Mouse (Mus musculus) heart, embryonic 11.5 days (tissue): ENCODE results near the gene Slc10a3. TPM values are rescaled to one million over a fixed set of nuclear protein-coding genes. Genes with fewer than 3 reads are reported as not detected.
"Not testable (repeated sequence)": the region's sequence is repeated elsewhere in the genome, so short reads cannot be mapped to it uniquely, and the experiment has no call there.

Source experiments
- ATAC-seq: fragments of 200-750 bp; cut with Nextera tagmentation; replicated peaks from 2 replicates; pipeline ENCODE4 v1.8.0; 2017; ENCODE audit warnings: moderate library complexity; ENCODE audit not compliant: insufficient number of reproducible peaks, low FRiP score, low TSS enrichment
- H3K27ac ChIP-seq: fragments of 300-500 bp; sonication (generic); 2 replicates; pipeline ENCODE4 v1.5.1; 2014; ENCODE audit warnings: mild to moderate bottlenecking, low read depth, low read length
- H3K27me3 ChIP-seq: fragments of 300-500 bp; sonication (generic); 2 replicates; pipeline ENCODE4 v1.6.1; 2014; ENCODE audit warnings: mild to moderate bottlenecking, low read length, mixed read lengths; ENCODE audit not compliant: control insufficient read depth, insufficient read depth
- H3K36me3 ChIP-seq: fragments of 300-500 bp; sonication (generic); 2 replicates; pipeline ENCODE4 v1.6.1; 2014; ENCODE audit warnings: mild to moderate bottlenecking, low read length, moderate library complexity, mixed read lengths; ENCODE audit not compliant: control insufficient read depth, insufficient read depth
- H3K4me1 ChIP-seq: fragments of 300-500 bp; sonication (generic); 2 replicates; pipeline ENCODE4 v1.6.1; 2014; ENCODE audit warnings: low read length; ENCODE audit not compliant: control insufficient read depth, insufficient read depth
- H3K4me2 ChIP-seq: fragments of 300-500 bp; sonication (generic); 2 replicates; pipeline ENCODE4 v1.6.1; 2014; ENCODE audit warnings: mild to moderate bottlenecking, moderate library complexity
- H3K4me3 ChIP-seq: fragments of 300-500 bp; sonication (generic); 2 replicates; pipeline ENCODE4 v1.5.1; 2014; ENCODE audit warnings: low read depth, low read length
- H3K9ac ChIP-seq: fragments of 300-500 bp; sonication (generic); 2 replicates; pipeline ENCODE4 v1.6.1; 2014; ENCODE audit warnings: mild to moderate bottlenecking, low read depth, low read length, moderate library complexity
- H3K9me3 ChIP-seq: fragments of 300-500 bp; sonication (generic); replicated peaks from 2 replicates; pipeline ENCODE4 v1.6.1; 2016; ENCODE audit warnings: low read length; ENCODE audit not compliant: control insufficient read depth
- WGBS: fragments of 180-500 bp; shearing (Covaris S2); extraction: QIAGEN DNeasy Blood & Tissue Kit; methylation state at CpG from one replicate; pipeline ENCODE4 v1.1.7; 2014; ENCODE audit not compliant: insufficient replicate concordance; 5-methylcytosine and 5-hydroxymethylcytosine counted together
- polyA plus RNA-seq: library from polyadenylated mRNA; unstranded; fragments of >200 nt; fragmentation: Nextera tagmentation; extraction: Ambion mirVana; gene quantifications from 2 replicates; pipeline ENCODE4 v1.2.1, GENCODE M21; 2014

Gene Slc10a3
- polyA plus RNA-seq, 1 experiment from 2014 or later: 14.5 TPM

GRCm38 (mm10) chrX:74367512-74367911, 5.6 kb downstream of the Slc10a3 start:
- Histone ChIP-seq H3K4me2 (peak overlapping the region; percentile 68), H3K27me3 (no peaks in the 10 kb centered on the region), H3K36me3 (no peaks in the 10 kb centered on the region), H3K9me3 (no peaks in the 10 kb centered on the region), H3K9ac (peak overlapping the region; percentile 87), H3K4me3 (peak overlapping the region; percentile 65), H3K27ac (no peak overlapping the region), H3K4me1 (no peaks in the 10 kb centered on the region; the same call in 1 of the 2 replicates)
- ATAC-seq: no peak
- 63% methylated on average over 10 of the region's 10 CpGs for WGBS

- Histone ChIP-seq H3K4me1 (no peaks in the 10 kb centered on the region), H3K27ac (no peak overlapping the region)
- 41% methylated on average over 11 of the region's 11 CpGs for WGBS
These were observed 14.0 kb downstream of the Slc10a3 start for GRCm38 (mm10) chrX:74359171-74359570.

GRCm38 (mm10) chrX:74357069-74357468, 16.1 kb downstream of the Slc10a3 start:
- H3K4me1 ChIP-seq, H3K27ac ChIP-seq, H3K9ac ChIP-seq, H3K27me3 ChIP-seq, H3K4me2 ChIP-seq, H3K4me3 ChIP-seq, ATAC-seq, H3K9me3 ChIP-seq, H3K36me3 ChIP-seq: not testable (repeated sequence)
- 65% methylated on average over 3 of the region's 3 CpGs for WGBS

More at GRCm38 (mm10) chrX:74359171-74359570, 14.0 kb downstream of the Slc10a3 start:
- Histone ChIP-seq H3K9ac (no peak overlapping the region), H3K4me2 (no peak overlapping the region), H3K4me3 (no peak overlapping the region), H3K27me3 (no peaks in the 10 kb centered on the region), H3K36me3 (no peaks in the 10 kb centered on the region), H3K9me3 (no peaks in the 10 kb centered on the region)
- no peak for ATAC-seq

GRCm38 (mm10) chrX:74353467-74353770, 19.7 kb downstream of the Slc10a3 start, which contains the start of gene Lage3:
Lage3 (minus strand) TSS chrX:74353618.
- peak within 1 kb of the TSS; percentile 68 for H3K4me2 ChIP-seq
- peak within 1 kb of the TSS; percentile 50 for H3K4me3 ChIP-seq
- no peaks in the 10 kb centered on the region for H3K27me3 ChIP-seq
- H3K36me3 ChIP-seq: no peaks in the 10 kb centered on the region
- H3K9ac ChIP-seq: peak within 1 kb of the TSS; percentile 72
- no peaks in the 10 kb centered on the region for H3K9me3 ChIP-seq
- 18% methylated on average over 9 of the region's 22 CpGs for WGBS
- H3K4me1 ChIP-seq: no peaks in the 10 kb centered on the region
- 0 out of 2 replicates have a peak, but pooled peaks have one; percentile 65 for ATAC-seq
- peak within 1 kb of the TSS; percentile 15; the same call in 1 of the 2 replicates for H3K27ac ChIP-seq

GRCm38 (mm10) chrX:74352645-74353466, 20.3 kb downstream of the Slc10a3 start:
- H3K36me3 ChIP-seq: no peaks in the 10 kb centered on the region
- H3K4me1 ChIP-seq: no peaks in the 10 kb centered on the region
- H3K4me3 ChIP-seq: peak overlapping the region; percentile 50
- peak overlapping the region; percentile 15; the same call in 1 of the 2 replicates for H3K27ac ChIP-seq
- H3K9me3 ChIP-seq: no peaks in the 10 kb centered on the region
- H3K27me3 ChIP-seq: no peaks in the 10 kb centered on the region
- 0 out of 2 replicates have a peak, but pooled peaks have one; percentile 10 for ATAC-seq
- peak overlapping the region; percentile 72 for H3K9ac ChIP-seq
- WGBS: 19% methylated on average over 13 of the region's 13 CpGs
- peak overlapping the region; percentile 68 for H3K4me2 ChIP-seq

GRCm38 (mm10) chrX:74330166-74330930, 42.8 kb downstream of the Slc10a3 start:
- Histone ChIP-seq H3K36me3 (no peaks in the 10 kb centered on the region), H3K4me3 (no peak overlapping the region), H3K9me3 (no peaks in the 10 kb centered on the region), H3K4me2 (peak overlapping the region; percentile 70), H3K4me1 (no peaks in the 10 kb centered on the region), H3K27ac (no peak overlapping the region), H3K27me3 (0 out of 2 replicates have a peak, but pooled peaks cover 4% of the 10 kb centered on the region), H3K9ac (no peak overlapping the region)
- 26% methylated on average over 2 of the region's 2 CpGs for WGBS
- no peak for ATAC-seq

- 26% methylated on average over 10 of the region's 10 CpGs for WGBS
- Histone ChIP-seq H3K36me3 (no peaks in the 10 kb centered on the region), H3K27ac (no peak overlapping the region), H3K4me3 (peak overlapping the region; percentile 45), H3K27me3 (0 out of 2 replicates have a peak, but pooled peaks cover 4% of the 10 kb centered on the region), H3K4me2 (peak overlapping the region; percentile 70), H3K9me3 (no peaks in the 10 kb centered on the region), H3K9ac (peak overlapping the region; percentile 78), H3K4me1 (no peaks in the 10 kb centered on the region)
- ATAC-seq: no peak
These were observed 43.9 kb downstream of the Slc10a3 start for GRCm38 (mm10) chrX:74329215-74329671.

- ATAC-seq: peak; percentile 85
- Histone ChIP-seq H3K36me3 (no peaks in the 10 kb centered on the region), H3K27me3 (0 out of 2 replicates have a peak, but pooled peaks cover 4% of the 10 kb centered on the region), H3K4me3 (peak within 1 kb of the TSS; percentile 45), H3K4me1 (no peaks in the 10 kb centered on the region), H3K9me3 (no peaks in the 10 kb centered on the region), H3K9ac (peak within 1 kb of the TSS; percentile 78), H3K27ac (no peak within 1 kb of the TSS), H3K4me2 (peak within 1 kb of the TSS; percentile 70)
- WGBS: 7% methylated on average over 16 of the region's 30 CpGs
These were observed 44.4 kb downstream of the Slc10a3 start, which contains the start of gene Plxna3 for GRCm38 (mm10) chrX:74328725-74329161. Plxna3 (plus strand) TSS chrX:74329066.
